Mouse (Mus musculus) hindbrain, embryonic 13.5 days (tissue): ENCODE results near the gene Duoxa2. TPM values are rescaled to one million over a fixed set of nuclear protein-coding genes. Genes with fewer than 3 reads are reported as not detected.

Source experiments
- ATAC-seq: fragments of 200-750 bp; cut with Nextera tagmentation; 2 replicates; pipeline ENCODE4 v1.8.0; 2017; ENCODE audit warnings: moderate TSS enrichment; ENCODE audit not compliant: low FRiP score
- H3K27ac ChIP-seq: fragments of 300-500 bp; sonication (generic); 2 replicates; pipeline ENCODE4 v1.5.1; 2015; ENCODE audit warnings: inconsistent platforms, mild to moderate bottlenecking, moderate library complexity
- H3K27me3 ChIP-seq: fragments of 300-500 bp; sonication (generic); 2 replicates; pipeline ENCODE4 v1.6.1; 2015; ENCODE audit warnings: mild to moderate bottlenecking, inconsistent platforms
- H3K36me3 ChIP-seq: fragments of 300-500 bp; sonication (generic); 2 replicates; pipeline ENCODE4 v1.6.1; 2015; ENCODE audit warnings: mild to moderate bottlenecking, inconsistent platforms
- H3K4me1 ChIP-seq: fragments of 300-500 bp; sonication (generic); replicated peaks from 2 replicates; pipeline ENCODE4 v1.6.1; 2015; ENCODE audit warnings: inconsistent platforms
- H3K4me2 ChIP-seq: fragments of 300-500 bp; sonication (generic); 2 replicates; pipeline ENCODE4 v1.6.1; 2015; ENCODE audit warnings: inconsistent platforms, mild to moderate bottlenecking, moderate library complexity
- H3K4me3 ChIP-seq: fragments of 300-500 bp; sonication (generic); 2 replicates; pipeline ENCODE4 v1.5.1; 2015; ENCODE audit warnings: mild to moderate bottlenecking, inconsistent platforms
- H3K9ac ChIP-seq: fragments of 300-500 bp; sonication (generic); 2 replicates; pipeline ENCODE4 v1.6.1; 2015; ENCODE audit warnings: mild to moderate bottlenecking, inconsistent platforms
- H3K9me3 ChIP-seq: fragments of 300-500 bp; sonication (generic); 2 replicates; pipeline ENCODE4 v1.6.1; 2016; ENCODE audit warnings: inconsistent platforms
- WGBS: fragments of 180-500 bp; shearing (Covaris S2); methylation state at CpG from one replicate; pipeline ENCODE4 v1.1.7; 2015; 5-methylcytosine and 5-hydroxymethylcytosine counted together
- polyA plus RNA-seq: library from polyadenylated mRNA; unstranded; fragments of >200 nt; fragmentation: Nextera tagmentation; extraction: Ambion mirVana; gene quantifications from 2 replicates; pipeline ENCODE4 v1.2.1, GENCODE M21; 2015

Duoxa2 gene
- polyA plus RNA-seq, 1 experiment from 2014 or later = not detected

- H3K9ac ChIP-seq = no peak overlapping the region
- no peak overlapping the region for H3K27ac ChIP-seq
- 7% methylated on average over 14 of the region's 14 CpGs for WGBS
- no peaks in the 10 kb centered on the region for H3K9me3 ChIP-seq
- H3K36me3 ChIP-seq = no peaks in the 10 kb centered on the region
- no peak overlapping the region for H3K4me2 ChIP-seq
- 0 out of 2 replicates have a peak overlapping the region, but pooled peaks have one; percentile 45 for H3K4me3 ChIP-seq
- peaks cover 99% of the 10 kb centered on the region for H3K27me3 ChIP-seq
- H3K4me1 ChIP-seq = peaks cover 49% of the 10 kb centered on the region
- no peak for ATAC-seq
Measured at GRCm38 (mm10) chr2:122299911-122300655, 1.4 kb downstream of the Duoxa2 start.

DNA sequence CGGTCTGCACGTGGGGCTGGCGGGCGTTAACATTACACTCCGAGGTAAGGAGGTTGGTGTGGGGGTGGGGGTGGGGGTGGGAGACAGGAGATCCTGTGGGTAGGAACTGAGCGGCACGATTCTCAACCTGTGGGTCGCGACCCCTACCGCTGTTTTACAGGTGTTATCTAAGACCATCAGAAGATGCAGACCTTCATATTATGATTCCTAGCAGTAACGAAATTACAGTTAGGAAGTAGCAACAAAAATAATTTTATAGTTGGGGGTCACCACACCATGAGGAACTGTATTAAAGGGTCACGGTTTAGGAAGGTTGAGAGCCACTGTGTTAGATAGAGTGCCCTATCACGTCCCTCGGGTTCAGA, 1.9 kb downstream of the Duoxa2 start:
- 2% methylated on average over 14 of the region's 14 CpGs for WGBS
- H3K9ac ChIP-seq = no peak overlapping the region
- ATAC-seq = no peak
- peaks cover 99% of the 10 kb centered on the region for H3K27me3 ChIP-seq
- H3K36me3 ChIP-seq = no peaks in the 10 kb centered on the region
- H3K27ac ChIP-seq = no peak overlapping the region
- peak overlapping the region; percentile 45 for H3K4me3 ChIP-seq
- peaks cover 49% of the 10 kb centered on the region for H3K4me1 ChIP-seq
- no peaks in the 10 kb centered on the region for H3K9me3 ChIP-seq
- peak overlapping the region; percentile 88 for H3K4me2 ChIP-seq

- Histone ChIP-seq H3K27me3 (peaks cover 99% of the 10 kb centered on the region), H3K9ac (peak overlapping the region; percentile 67), H3K4me1 (peaks cover 49% of the 10 kb centered on the region), H3K4me2 (peak overlapping the region; percentile 88), H3K4me3 (peak overlapping the region; percentile 45), H3K36me3 (no peaks in the 10 kb centered on the region), H3K9me3 (no peaks in the 10 kb centered on the region), H3K27ac (no peak overlapping the region)
- 1% methylated on average over 48 of the region's 48 CpGs for WGBS
- peak; percentile 49 for ATAC-seq
Measured at GRCm38 (mm10) chr2:122301081-122301920, 2.6 kb downstream of the Duoxa2 start.

GRCm38 (mm10) chr2:122301921-122302573, 3.3 kb downstream of the Duoxa2 start:
- ATAC-seq = no peak; the same call in 1 of the 2 replicates
- 6% methylated on average over 23 of the region's 23 CpGs for WGBS

GRCm38 (mm10) chr2:122302574-122303241, 4.0 kb downstream of the Duoxa2 start:
- Histone ChIP-seq H3K4me1 (peaks cover 38% of the 10 kb centered on the region), H3K4me3 (no peak overlapping the region), H3K36me3 (no peaks in the 10 kb centered on the region), H3K9ac (no peak overlapping the region), H3K27me3 (peaks cover 99% of the 10 kb centered on the region), H3K4me2 (no peak overlapping the region), H3K9me3 (no peaks in the 10 kb centered on the region), H3K27ac (no peak overlapping the region)
- WGBS = 15% methylated on average over 9 of the region's 9 CpGs
- ATAC-seq = peak; percentile 70

More at GRCm38 (mm10) chr2:122301921-122302573, 3.3 kb downstream of the Duoxa2 start:
- Histone ChIP-seq H3K27ac (no peak overlapping the region), H3K27me3 (peaks cover 100% of the 10 kb centered on the region), H3K4me1 (peaks cover 45% of the 10 kb centered on the region), H3K9ac (peak overlapping the region; percentile 67), H3K4me2 (peak overlapping the region; percentile 88), H3K9me3 (no peaks in the 10 kb centered on the region), H3K36me3 (no peaks in the 10 kb centered on the region), H3K4me3 (peak overlapping the region; percentile 45)

- H3K4me2 ChIP-seq = no peak overlapping the region
- H3K4me1 ChIP-seq = peaks cover 21% of the 10 kb centered on the region
- H3K36me3 ChIP-seq = no peaks in the 10 kb centered on the region
- no peak overlapping the region for H3K9ac ChIP-seq
- no peaks in the 10 kb centered on the region for H3K9me3 ChIP-seq
- ATAC-seq = no peak
- no peak overlapping the region for H3K4me3 ChIP-seq
- H3K27me3 ChIP-seq = peaks cover 90% of the 10 kb centered on the region
- WGBS = 88% methylated on average over 6 of the region's 6 CpGs
- H3K27ac ChIP-seq = no peak overlapping the region
Measured at GRCm38 (mm10) chr2:122304544-122304943, 5.8 kb downstream of the Duoxa2 start.

GRCm38 (mm10) chr2:122305097-122305892, 6.6 kb downstream of the Duoxa2 start:
- Histone ChIP-seq H3K4me3 (no peak overlapping the region), H3K9ac (no peak overlapping the region), H3K27me3 (peaks cover 83% of the 10 kb centered on the region), H3K27ac (no peak overlapping the region), H3K4me1 (peaks cover 21% of the 10 kb centered on the region), H3K4me2 (no peak overlapping the region), H3K9me3 (no peaks in the 10 kb centered on the region), H3K36me3 (no peaks in the 10 kb centered on the region)
- ATAC-seq = no peak
- 86% methylated on average over 16 of the region's 16 CpGs for WGBS

- WGBS = 59% methylated on average over 4 of the region's 4 CpGs
- H3K9me3 ChIP-seq = no peaks in the 10 kb centered on the region
- no peak overlapping the region for H3K4me3 ChIP-seq
- ATAC-seq = no peak
- H3K27me3 ChIP-seq = peaks cover 74% of the 10 kb centered on the region
- H3K27ac ChIP-seq = no peak overlapping the region
- H3K9ac ChIP-seq = no peak overlapping the region
- peaks cover 12% of the 10 kb centered on the region for H3K4me1 ChIP-seq
- no peaks in the 10 kb centered on the region for H3K36me3 ChIP-seq
- H3K4me2 ChIP-seq = no peak overlapping the region
Measured at GRCm38 (mm10) chr2:122306184-122306583, 7.5 kb downstream of the Duoxa2 start.

DNA sequence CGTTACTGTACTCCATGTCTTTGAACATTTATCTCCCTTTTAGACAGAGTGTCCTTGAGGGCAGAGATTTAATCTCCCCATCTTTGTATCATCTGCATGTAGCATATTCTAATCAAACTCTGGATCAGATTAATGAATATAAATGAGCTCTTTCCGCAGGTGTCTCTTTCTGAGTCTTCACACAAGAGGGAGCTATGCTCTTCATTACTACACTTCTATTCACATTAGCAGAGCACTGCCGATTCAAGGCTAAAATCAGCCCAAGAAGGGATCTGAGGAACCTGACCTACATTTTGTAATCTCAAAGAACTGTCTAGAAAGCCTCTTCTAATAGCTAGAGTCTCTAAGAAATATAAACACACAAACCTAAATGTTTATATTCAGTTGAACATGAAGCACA, 10.9 kb downstream of the Duoxa2 start:
- Histone ChIP-seq H3K36me3 (no peaks in the 10 kb centered on the region), H3K4me1 (peaks cover 8% of the 10 kb centered on the region), H3K27me3 (peaks cover 69% of the 10 kb centered on the region), H3K4me3 (no peak overlapping the region), H3K4me2 (no peak overlapping the region), H3K27ac (no peak overlapping the region), H3K9ac (no peak overlapping the region), H3K9me3 (no peaks in the 10 kb centered on the region)
- ATAC-seq = no peak
- 26% methylated on average over 3 of the region's 3 CpGs for WGBS

DNA sequence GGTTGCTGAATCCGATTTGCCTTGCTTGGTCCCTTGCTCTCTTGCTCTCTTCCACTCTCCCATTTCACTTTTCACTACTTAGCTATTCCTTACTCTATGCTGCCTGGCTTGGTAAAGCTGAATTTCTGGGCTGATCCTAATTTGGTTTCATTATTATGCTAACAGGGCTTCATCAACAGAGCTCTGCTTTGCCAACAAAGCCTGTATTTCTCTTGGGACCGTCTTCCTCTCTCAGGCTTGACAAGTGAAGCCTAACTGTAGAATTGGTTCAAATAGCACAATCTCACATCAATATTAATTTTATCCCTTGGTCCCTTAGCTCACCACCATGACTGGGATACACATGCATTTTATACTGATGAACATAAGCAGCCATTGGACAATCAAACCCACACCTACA, 12.9 kb downstream of the Duoxa2 start:
- Histone ChIP-seq H3K27me3 (peaks cover 65% of the 10 kb centered on the region), H3K36me3 (no peaks in the 10 kb centered on the region), H3K4me3 (no peak overlapping the region), H3K4me2 (no peak overlapping the region), H3K27ac (no peak overlapping the region), H3K9me3 (no peaks in the 10 kb centered on the region), H3K9ac (no peak overlapping the region), H3K4me1 (peaks cover 8% of the 10 kb centered on the region)
- WGBS = 39% methylated on average over 2 of the region's 2 CpGs
- ATAC-seq = 0 out of 2 replicates have a peak, but pooled peaks have one; percentile 9

- Histone ChIP-seq H3K9me3 (no peaks in the 10 kb centered on the region), H3K4me2 (peak overlapping the region; percentile 43), H3K4me3 (peak overlapping the region; percentile 10), H3K27me3 (peaks cover 53% of the 10 kb centered on the region), H3K27ac (no peak overlapping the region), H3K4me1 (peaks cover 8% of the 10 kb centered on the region), H3K9ac (no peak overlapping the region), H3K36me3 (no peaks in the 10 kb centered on the region)
- ATAC-seq = 0 out of 2 replicates have a peak, but pooled peaks have one; percentile 4
- 5% methylated on average over 27 of the region's 27 CpGs for WGBS
Measured at GRCm38 (mm10) chr2:122312722-122313417, 14.2 kb downstream of the Duoxa2 start.
